Mouse (Mus musculus) stomach, embryonic 16.5 days (tissue): ENCODE data around the gene Kcnip1. TPM values are rescaled to one million over a fixed set of nuclear protein-coding genes. Genes with fewer than 3 reads are reported as not detected.
A peak's percentile ranks its signal among the peaks of the same experiment; 100 is the strongest.

Experiments used
- ATAC-seq: fragments of 200-750 bp; cut with Nextera tagmentation; 2 replicates; pipeline ENCODE4 v1.8.0; 2017; ENCODE audit warnings: moderate number of reproducible peaks, moderate TSS enrichment; ENCODE audit not compliant: insufficient read depth, low FRiP score
- H3K27ac ChIP-seq: fragments of 300-500 bp; sonication (generic); 2 replicates; pipeline ENCODE4 v1.5.1; 2014; ENCODE audit warnings: low read length
- H3K27me3 ChIP-seq: fragments of 300-500 bp; sonication (generic); 2 replicates; pipeline ENCODE4 v1.6.1; 2014; ENCODE audit warnings: low read length, control low read depth, mixed read lengths; ENCODE audit not compliant: control insufficient read depth, insufficient read depth
- H3K36me3 ChIP-seq: fragments of 300-500 bp; sonication (generic); 2 replicates; pipeline ENCODE4 v1.6.1; 2014; ENCODE audit warnings: low read length; ENCODE audit not compliant: control insufficient read depth, insufficient read depth
- H3K4me1 ChIP-seq: fragments of 300-500 bp; sonication (generic); 2 replicates; pipeline ENCODE4 v1.6.1; 2014; ENCODE audit warnings: low read length, control low read depth, mixed read lengths; ENCODE audit not compliant: control insufficient read depth, insufficient read depth
- H3K4me2 ChIP-seq: fragments of 300-500 bp; sonication (generic); 2 replicates; pipeline ENCODE4 v1.6.1; 2014; ENCODE audit warnings: low read depth, low read length, mixed read lengths
- H3K4me3 ChIP-seq: fragments of 300-500 bp; sonication (generic); replicated peaks from 2 replicates; pipeline ENCODE4 v1.5.1; 2014; ENCODE audit warnings: mild to moderate bottlenecking, low read length
- H3K9ac ChIP-seq: fragments of 300-500 bp; sonication (generic); 2 replicates; pipeline ENCODE4 v1.6.1; 2014; ENCODE audit warnings: low read length
- H3K9me3 ChIP-seq: fragments of 300-500 bp; sonication (generic); replicated peaks from 2 replicates; pipeline ENCODE4 v1.6.1; 2016; ENCODE audit warnings: low read length, control low read depth; ENCODE audit not compliant: control insufficient read depth
- WGBS: fragments of 180-500 bp; shearing (Covaris S2); extraction: QIAGEN DNeasy Blood & Tissue Kit; methylation state at CpG from one replicate; pipeline ENCODE4 v1.1.7; 2014; 5-methylcytosine and 5-hydroxymethylcytosine counted together
- polyA plus RNA-seq: library from polyadenylated mRNA; unstranded; fragments of >200 nt; fragmentation: Nextera tagmentation; extraction: Ambion mirVana; gene quantifications from 2 replicates; pipeline ENCODE4 v1.2.1, GENCODE M21; 2015

Kcnip1 gene
- polyA plus RNA-seq, 1 experiment from 2014 or later: 10.7 TPM

DNA sequence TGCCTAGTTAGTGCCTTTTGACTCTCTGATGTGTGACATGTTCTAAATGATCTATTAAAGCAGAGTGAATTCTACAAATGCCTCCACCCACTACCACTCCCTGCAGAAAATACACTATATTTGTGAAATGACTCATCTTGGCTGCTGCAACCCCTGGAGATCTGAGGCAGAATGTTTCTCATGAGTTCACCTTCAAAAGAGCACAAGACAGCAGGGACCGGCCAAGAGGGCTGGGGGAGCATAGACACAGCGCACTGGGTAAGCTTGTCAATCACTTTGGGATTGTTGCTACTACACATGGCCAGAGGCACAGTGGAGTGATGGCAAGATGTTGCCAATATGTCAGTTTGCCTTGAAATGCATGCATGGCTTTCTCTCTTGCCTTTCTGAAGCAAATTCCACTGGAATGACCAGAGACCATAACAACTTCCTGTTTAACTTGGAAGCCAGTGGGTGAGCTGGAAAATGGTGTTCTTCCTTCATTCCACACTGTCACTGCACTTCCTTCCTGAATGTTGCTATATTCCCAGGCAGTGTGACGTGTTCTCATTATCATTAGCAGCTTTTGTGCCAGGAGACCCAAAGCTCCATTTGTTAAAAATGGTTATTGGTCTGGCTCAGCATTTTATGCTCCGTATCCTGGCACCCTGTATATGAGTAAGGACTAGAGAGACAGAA is 131.9 kb downstream of the Kcnip1 start:
- Histone ChIP-seq H3K27ac (no peak overlapping the region), H3K4me2 (no peak overlapping the region), H3K9me3 (no peaks in the 10 kb centered on the region), H3K36me3 (no peaks in the 10 kb centered on the region), H3K4me1 (0 out of 2 replicates have a peak, but pooled peaks cover 2% of the 10 kb centered on the region), H3K9ac (no peak overlapping the region), H3K27me3 (no peaks in the 10 kb centered on the region), H3K4me3 (no peak overlapping the region)
- ATAC-seq: no peak
- WGBS: 64% methylated on average over 4 of the region's 4 CpGs

DNA sequence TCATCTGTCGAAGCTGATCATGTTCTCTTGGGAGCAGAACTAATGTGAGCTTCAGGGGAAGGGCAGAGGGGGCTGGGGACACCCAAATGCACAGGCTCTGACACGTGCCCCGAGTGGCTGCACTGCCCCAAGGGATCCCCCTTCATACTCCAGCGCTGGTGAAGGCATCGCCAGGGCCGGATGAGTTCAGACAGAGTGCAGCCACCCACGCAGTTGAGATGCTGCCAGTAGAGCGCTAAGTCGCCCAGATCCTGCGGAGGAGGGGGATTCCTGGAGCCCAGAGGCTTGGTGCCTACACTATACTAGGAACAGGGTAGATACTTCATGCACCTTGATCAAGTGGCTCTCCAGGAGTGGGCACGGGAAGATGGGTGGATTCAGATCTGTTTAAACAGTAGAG is 143.3 kb downstream of the Kcnip1 start:
- WGBS: 49% methylated on average over 11 of the region's 11 CpGs
- H3K9me3 ChIP-seq: no peaks in the 10 kb centered on the region
- H3K27ac ChIP-seq: no peak overlapping the region
- no peaks in the 10 kb centered on the region for H3K4me1 ChIP-seq
- peaks cover 7% of the 10 kb centered on the region; the same call in 1 of the 2 replicates for H3K27me3 ChIP-seq
- no peak overlapping the region for H3K4me2 ChIP-seq
- H3K4me3 ChIP-seq: no peak overlapping the region
- no peaks in the 10 kb centered on the region for H3K36me3 ChIP-seq
- H3K9ac ChIP-seq: no peak overlapping the region
- peak; percentile 55 for ATAC-seq

DNA sequence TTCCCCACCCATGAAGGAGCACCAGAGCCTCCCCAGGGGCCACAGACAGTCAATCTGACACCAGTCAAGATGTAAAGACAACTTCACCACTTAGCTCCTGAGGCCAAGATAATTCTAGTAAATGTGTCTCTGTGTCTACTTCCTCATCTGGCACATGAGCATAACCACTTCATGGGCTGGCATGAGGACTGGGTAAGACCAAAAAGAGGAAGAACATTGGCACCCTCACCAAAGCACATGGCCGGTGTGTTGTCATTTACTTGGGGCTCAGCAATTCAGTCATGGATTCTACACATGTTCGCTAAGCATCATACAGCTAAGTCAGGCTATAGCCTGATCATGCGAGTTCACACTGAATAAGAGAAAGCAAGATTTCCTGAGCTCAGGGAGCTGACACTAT is 144.3 kb downstream of the Kcnip1 start:
- no peaks in the 10 kb centered on the region for H3K36me3 ChIP-seq
- ATAC-seq: no peak
- WGBS: 83% methylated on average over 3 of the region's 3 CpGs
- H3K9ac ChIP-seq: no peak overlapping the region
- no peaks in the 10 kb centered on the region; the same call in 1 of the 2 replicates for H3K4me1 ChIP-seq
- H3K27me3 ChIP-seq: peaks cover 11% of the 10 kb centered on the region; the same call in 1 of the 2 replicates
- no peak overlapping the region for H3K27ac ChIP-seq
- no peaks in the 10 kb centered on the region for H3K9me3 ChIP-seq
- no peak overlapping the region for H3K4me2 ChIP-seq
- H3K4me3 ChIP-seq: no peak overlapping the region

DNA sequence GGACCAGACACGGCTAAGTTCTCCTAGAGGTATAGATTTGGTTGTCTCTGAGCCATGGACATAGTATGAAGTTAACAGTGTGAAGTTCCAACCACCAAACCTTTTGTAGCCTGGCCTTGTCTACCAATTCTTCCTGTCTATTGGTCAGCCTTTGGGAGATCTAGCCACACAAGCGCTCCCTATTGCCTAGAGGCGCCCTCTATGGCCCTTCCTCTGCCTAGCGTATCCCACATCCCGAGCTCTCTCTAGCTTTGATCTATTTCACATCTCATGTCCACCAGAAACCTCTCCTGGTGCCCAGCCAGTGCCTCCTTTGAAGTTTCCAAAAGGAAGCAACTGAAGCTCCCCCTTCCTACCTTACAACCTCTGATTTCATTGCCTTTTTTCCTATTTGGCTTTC is 147.0 kb downstream of the Kcnip1 start:
- Histone ChIP-seq H3K36me3 (no peaks in the 10 kb centered on the region), H3K4me2 (no peak overlapping the region), H3K9ac (no peak overlapping the region), H3K27me3 (peaks cover 28% of the 10 kb centered on the region; the same call in 1 of the 2 replicates), H3K4me3 (no peak overlapping the region), H3K4me1 (peaks cover 7% of the 10 kb centered on the region), H3K9me3 (no peaks in the 10 kb centered on the region), H3K27ac (no peak overlapping the region)
- no peak for ATAC-seq
- 74% methylated on average over 5 of the region's 5 CpGs for WGBS

DNA sequence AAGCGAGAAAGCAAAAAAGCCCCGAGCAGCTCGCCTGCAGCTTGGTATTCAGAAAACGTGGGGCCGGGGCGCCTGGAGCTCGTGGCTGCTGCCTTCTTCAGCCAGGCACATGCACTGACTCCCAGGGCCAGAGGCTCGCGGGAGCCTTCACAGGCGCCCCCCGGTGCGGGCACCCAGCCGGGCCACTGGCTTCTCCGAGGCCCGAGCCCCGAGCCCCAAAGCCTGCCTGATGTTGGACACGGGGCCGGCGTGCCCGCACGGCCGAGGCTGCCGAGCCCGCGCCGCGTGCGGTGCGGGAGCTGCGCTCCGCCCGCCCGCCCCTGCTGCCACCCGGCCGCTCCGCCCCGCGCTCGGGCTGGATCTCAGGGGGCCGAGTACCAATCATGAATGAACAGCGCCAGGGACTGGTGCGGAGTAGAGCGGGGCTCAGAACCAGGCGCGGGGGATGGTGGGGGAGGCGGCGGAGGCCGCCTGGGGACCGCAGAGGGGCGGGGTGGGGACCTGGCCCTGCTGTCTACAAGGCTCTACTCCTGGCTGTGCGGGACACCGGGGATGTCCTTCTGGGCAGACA is 149.6 kb downstream of the Kcnip1 start:
- peaks cover 7% of the 10 kb centered on the region for H3K4me1 ChIP-seq
- peak overlapping the region; percentile 60 for H3K9ac ChIP-seq
- H3K27me3 ChIP-seq: peaks cover 26% of the 10 kb centered on the region; the same call in 1 of the 2 replicates
- H3K36me3 ChIP-seq: no peaks in the 10 kb centered on the region
- WGBS: under 1% methylated on average over 52 of the region's 52 CpGs
- H3K4me3 ChIP-seq: peak overlapping the region; percentile 44
- H3K4me2 ChIP-seq: peak overlapping the region; percentile 83
- H3K27ac ChIP-seq: no peak overlapping the region
- no peaks in the 10 kb centered on the region for H3K9me3 ChIP-seq
- ATAC-seq: peak; percentile 62

DNA sequence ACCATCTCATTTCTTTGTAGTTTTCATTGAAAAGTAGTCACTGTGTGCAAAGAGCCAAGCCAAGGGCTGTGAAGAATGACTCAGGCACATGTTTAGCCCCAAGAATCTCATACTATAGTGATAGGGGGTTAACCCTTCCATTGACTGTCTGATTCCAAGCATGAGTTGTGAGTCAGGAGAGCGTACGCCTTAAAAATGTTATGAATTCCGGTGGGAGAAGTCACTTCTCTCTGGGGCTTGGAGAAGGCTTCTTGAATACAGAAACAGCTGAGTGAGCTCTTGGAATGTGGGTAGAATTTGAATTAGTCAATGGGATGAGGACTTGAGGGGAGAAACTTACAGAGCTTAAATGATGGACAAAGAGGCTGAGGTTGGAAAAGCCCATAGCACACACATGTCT is 153.9 kb downstream of the Kcnip1 start:
- no peak for ATAC-seq
- no peak overlapping the region for H3K27ac ChIP-seq

DNA sequence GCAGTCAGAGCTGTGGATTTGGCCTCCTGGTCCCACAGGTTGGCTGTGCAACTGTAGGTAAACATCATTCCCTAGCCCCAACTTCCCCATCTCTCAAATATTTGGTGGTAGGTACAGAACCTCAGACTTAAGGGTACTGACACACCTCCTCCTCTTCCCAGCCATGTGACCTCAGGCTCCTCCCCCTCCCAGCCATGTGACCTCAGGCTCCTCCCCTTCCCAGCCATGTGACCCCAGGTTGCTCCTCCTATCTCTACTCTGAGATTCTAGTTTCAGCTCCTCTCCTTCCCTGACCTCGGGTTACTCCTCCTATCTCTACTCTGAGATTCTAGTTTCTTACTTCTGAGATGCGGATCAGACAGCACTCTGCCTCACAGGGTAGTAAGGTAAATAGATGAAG is 163.2 kb downstream of the Kcnip1 start:
- no peak overlapping the region for H3K9ac ChIP-seq
- no peak overlapping the region for H3K4me3 ChIP-seq
- no peak overlapping the region for H3K4me2 ChIP-seq
- WGBS: 71% methylated on average over 2 of the region's 2 CpGs
- no peaks in the 10 kb centered on the region for H3K9me3 ChIP-seq
- no peak overlapping the region for H3K27ac ChIP-seq
- ATAC-seq: no peak
- H3K27me3 ChIP-seq: 0 out of 2 replicates have a peak, but pooled peaks cover 4% of the 10 kb centered on the region
- H3K4me1 ChIP-seq: no peaks in the 10 kb centered on the region
- H3K36me3 ChIP-seq: no peaks in the 10 kb centered on the region

More for the DNA sequence above, 153.9 kb downstream of the Kcnip1 start:
- Histone ChIP-seq H3K4me3 (no peak overlapping the region), H3K36me3 (no peaks in the 10 kb centered on the region), H3K4me2 (no peak overlapping the region), H3K27me3 (peaks cover 18% of the 10 kb centered on the region; the same call in 1 of the 2 replicates), H3K4me1 (peaks cover 7% of the 10 kb centered on the region), H3K9ac (no peak overlapping the region), H3K9me3 (no peaks in the 10 kb centered on the region)
- 89% methylated on average over 3 of the region's 3 CpGs for WGBS

DNA sequence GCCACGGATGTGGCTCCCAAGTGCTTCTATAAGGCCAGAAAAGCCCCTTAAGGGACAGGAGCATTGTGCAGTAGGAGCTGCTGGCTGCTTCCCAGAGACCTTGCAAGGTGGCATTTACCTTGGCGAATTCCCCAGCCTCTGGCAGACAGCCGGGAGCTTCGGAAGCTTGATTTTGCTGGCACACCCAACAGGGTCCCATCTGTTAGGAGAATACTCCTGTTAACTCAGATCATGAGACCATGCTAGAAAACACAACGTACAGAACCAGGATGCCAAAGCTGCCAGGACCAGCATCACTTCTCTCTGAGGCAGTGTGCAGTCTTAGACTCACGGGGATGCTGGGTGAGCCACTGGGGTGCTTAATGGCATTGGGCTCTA is 165.1 kb downstream of the Kcnip1 start:
- Histone ChIP-seq H3K4me1 (0 out of 2 replicates have a peak, but pooled peaks cover 3% of the 10 kb centered on the region), H3K36me3 (no peaks in the 10 kb centered on the region), H3K9ac (no peak overlapping the region), H3K27me3 (0 out of 2 replicates have a peak, but pooled peaks cover 4% of the 10 kb centered on the region), H3K4me3 (no peak overlapping the region), H3K4me2 (no peak overlapping the region), H3K9me3 (no peaks in the 10 kb centered on the region), H3K27ac (no peak overlapping the region)
- ATAC-seq: no peak
- WGBS: 70% methylated on average over 6 of the region's 6 CpGs

DNA sequence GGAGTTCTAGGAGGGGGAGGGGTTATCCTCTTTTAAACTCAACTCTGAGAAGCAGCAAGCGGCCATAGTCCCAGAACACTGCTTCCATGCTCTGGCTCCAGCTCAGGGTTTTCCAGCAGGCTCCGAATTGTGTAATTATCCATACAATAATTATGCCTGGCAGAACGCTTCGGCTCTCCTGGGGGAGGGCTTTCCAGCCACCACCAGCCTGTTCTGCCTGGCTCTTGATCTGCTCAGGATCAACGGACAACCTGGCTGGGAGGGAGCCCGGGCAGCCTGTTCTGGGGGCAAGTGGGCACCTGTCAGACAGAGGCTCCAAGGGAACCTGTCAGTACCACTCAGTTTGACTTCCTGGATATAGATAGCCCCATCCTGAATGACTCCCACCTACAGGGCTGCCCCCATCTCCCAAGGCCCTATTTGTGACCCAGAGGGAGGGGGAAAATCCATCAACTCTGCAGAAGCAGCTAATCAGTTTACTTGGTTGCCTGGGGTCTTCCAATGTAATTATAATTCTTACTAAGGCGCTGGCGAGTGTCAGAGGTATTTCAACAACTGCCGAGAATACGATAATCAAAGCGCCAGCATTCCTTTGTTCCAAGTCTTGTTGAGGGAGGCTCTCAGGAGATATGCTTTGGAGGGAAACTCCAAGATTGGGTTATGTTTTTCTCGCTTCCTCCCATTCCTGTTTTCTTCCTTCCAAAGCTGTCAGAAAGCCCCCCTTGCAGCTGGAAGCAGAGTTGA is 165.7 kb downstream of the Kcnip1 start:
- no peak for ATAC-seq
- WGBS: 56% methylated on average over 12 of the region's 12 CpGs
- H3K4me3 ChIP-seq: no peak overlapping the region
- 0 out of 2 replicates have a peak, but pooled peaks cover 3% of the 10 kb centered on the region for H3K4me1 ChIP-seq
- H3K36me3 ChIP-seq: no peaks in the 10 kb centered on the region
- H3K9ac ChIP-seq: no peak overlapping the region
- 0 out of 2 replicates have a peak, but pooled peaks cover 4% of the 10 kb centered on the region for H3K27me3 ChIP-seq
- H3K4me2 ChIP-seq: no peak overlapping the region
- no peak overlapping the region for H3K27ac ChIP-seq
- no peaks in the 10 kb centered on the region for H3K9me3 ChIP-seq
